Mouse (Mus musculus) B cell, adult 2 months (primary cell): Measurements from ENCODE around the gene Traf5.

Experiments
- DNase-seq, 2 experiments: peaks; one replicate each; pipeline ENCODE4 v3.0.0; 2022

Gene Traf5

DNA sequence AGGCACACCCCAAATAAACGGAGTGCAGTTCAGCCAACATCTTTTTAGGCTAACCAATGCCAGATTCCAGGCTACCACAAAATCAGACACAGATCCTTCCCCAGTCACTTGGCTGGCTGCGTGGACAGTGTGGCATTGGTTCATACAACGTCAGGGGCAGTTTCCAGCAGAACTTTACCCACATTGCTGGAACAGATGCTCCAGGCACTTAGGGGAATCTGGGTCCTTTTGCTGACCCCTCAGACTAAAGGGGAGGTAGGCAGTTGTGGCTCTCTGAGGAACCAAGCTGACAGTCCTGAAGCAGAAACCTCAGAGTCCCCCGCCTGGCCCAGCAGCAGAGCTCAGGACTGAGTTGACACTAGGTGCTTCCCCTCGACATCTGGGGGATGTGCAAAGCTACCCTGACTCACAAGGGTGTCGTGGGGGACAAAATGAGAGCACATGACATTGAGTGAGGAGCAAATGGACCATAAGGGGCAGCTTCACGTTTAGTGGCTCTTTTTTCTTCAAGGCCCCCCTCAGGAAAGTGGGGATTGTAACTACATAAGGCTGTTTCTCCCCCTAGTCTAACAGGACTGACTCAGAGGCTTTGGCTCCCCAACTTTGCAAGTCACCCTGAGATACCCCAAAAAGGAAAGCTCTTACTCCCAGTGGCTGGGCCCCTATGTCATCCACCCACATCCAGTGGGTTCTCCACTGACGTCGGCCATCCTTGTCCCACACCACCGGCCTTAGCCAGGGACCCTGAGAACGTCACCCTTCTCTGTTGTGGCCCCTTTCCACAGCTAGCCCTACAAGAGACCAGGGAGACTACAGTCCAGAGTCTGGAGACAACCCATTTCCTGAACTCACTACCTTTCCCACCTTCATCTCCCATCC lies 1.4 kb downstream of the Traf5 start:
- DNase-seq = peak; percentile 58 to 61

DNA sequence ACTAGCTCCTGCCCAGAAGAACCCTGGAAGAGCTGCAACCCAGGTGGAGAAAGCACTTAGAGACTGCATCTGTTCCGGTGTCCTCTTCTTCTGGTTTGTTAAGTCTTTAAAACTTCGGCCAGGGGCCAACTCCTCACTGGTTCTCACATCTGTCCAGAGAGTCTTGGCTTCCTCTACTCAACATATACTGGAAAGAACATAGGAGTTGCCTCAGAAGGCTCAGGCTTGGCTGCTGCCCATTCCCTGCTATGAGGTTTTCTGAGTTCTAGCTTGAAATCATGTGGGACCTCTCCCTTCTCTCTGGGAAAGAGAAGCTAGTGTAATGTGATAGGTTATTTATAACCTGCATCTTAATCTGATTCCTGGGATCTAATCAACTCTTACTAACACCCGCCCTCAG lies 2.1 kb downstream of the Traf5 start:
- no peak for DNase-seq

DNA sequence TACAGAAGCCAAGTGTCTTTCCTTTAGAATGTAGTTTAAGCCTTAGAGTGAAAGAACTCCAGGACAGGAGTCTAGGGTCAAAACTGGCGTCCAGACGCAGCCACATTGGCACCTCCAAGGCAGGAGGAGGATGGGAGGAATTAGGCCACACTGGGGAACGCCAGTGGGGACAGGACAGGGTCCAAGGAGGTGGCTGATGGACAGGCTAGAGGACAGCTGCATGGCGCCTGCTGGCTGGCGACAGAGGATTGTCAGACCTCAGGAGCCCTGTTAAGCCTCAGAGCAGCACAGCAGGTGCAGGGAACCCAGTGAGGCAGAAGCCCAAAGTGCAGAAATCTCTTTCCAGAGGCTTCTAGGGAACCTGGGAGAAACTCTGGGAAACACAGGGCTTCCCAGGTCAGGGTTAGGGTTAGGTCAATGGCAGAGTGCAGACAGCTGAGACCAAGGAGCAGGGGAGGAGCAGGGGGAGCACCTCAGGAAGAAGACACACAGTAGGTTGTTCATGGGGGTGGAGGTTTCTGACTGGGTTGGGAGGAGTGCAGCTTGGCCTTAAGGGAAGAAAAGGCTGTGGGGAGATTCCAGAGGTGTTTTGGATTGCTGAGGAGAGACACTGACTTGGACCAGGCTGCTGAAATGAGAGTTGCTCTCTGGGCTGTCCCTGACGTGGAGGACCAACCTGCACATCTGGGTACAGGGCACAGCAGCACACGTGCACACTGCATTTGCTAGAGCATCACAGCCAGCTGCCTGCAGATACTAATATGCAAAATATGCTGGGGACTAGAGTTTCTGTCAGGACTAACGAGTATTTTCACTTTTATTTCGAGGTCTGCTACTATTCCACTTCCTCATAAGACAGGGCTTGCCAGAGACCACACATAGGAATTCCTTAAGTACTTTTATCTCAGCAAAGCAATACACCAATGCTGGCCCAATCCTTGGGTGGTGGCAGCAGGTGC lies 2.9 kb downstream of the Traf5 start:
- peak; percentile 64 to 65 for DNase-seq

DNA sequence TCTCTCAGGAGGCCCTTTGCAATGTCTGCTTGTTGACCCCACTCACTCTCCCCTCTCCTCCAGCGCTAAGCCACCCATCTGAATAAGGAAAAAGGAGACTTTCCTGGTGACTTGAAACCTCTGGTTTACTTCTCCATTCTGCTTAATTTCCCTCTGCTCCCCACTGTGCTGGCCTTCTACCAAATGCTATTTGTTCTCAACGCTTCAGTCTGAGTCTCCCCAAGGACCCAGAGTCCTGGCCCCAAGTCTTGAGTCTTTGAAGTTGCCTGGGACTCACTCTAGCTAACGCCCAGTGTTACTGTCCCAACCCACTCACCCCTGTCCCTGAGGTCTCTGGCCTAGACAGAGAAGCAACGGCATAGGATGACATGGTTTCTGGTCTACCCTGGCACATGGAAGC lies 4.3 kb downstream of the Traf5 start:
- DNase-seq = no peak

DNA sequence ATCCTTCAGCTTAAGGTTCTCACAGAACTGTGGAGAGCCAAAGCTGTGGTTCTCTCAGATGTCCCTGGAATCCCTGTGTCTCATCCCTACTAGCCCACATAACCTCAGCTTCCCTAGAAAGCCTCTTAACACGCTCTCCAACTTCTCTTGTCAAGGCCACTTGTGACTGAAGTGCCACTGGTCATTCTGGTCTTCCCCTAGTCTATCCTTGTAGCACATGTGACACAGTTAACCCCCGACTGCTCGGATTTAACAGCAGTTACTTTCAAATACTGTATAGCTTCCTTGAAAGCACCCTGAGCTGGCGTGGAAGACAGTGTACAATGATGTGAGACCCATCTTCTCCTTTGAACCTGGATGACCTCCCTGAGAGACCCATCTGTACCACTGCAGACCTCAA lies 5.3 kb downstream of the Traf5 start:
- DNase-seq = no peak

DNA sequence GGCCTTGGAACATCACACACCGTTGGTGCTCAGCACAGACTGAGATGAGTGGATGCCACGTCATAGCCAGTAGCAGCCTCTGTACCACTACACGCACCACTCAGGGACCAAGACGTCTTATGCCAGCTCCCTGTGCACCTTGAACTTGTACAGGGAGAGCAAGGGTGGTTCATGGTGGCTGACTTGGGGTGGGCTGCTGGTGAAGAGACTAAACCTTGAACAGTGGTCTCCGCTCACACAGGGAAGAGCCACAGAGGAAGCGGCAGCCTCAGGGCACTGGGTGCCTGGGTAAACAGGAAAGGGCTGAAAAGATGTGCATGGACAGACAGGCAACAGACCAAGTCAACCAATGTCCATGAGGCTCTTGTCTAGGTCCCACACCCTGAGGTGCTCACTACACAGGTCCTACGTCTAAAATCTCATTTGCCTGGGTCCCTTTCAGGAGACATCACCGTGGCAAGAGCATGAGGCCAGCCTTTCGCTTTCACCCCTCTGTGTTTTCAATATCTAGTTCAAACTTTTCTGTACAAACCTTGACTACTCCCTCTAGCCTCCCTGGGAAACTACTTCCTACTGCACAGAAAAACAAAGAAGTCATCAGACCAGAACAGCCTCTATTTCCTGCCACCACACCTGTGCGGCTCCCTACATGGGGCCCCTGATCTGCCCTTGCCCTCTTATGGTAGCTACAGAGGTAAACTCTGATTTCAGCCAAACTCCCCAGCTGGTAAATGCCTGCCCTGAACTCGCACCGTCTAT lies 5.9 kb downstream of the Traf5 start:
- peak; percentile 66 to 68 for DNase-seq

DNA sequence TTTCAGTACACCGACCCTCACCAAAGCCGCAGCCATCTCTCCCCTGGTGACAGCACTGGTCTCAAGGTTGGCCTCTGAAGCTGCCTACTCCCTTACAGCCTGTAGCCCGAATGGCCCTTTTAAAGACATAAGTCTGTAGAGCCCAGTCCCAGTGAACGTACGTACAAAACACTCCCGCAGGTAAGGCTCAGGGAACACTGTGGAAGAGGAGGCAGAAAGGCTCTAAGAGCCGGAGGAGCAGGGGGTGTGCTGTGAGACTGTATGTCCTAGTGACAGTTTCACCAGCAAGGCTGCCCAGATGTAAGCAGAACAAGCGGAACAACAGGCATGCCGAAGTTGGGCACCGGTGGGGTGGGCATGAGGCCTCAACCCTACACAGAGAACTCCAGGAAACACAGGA lies 7.1 kb downstream of the Traf5 start:
- no peak for DNase-seq

DNA sequence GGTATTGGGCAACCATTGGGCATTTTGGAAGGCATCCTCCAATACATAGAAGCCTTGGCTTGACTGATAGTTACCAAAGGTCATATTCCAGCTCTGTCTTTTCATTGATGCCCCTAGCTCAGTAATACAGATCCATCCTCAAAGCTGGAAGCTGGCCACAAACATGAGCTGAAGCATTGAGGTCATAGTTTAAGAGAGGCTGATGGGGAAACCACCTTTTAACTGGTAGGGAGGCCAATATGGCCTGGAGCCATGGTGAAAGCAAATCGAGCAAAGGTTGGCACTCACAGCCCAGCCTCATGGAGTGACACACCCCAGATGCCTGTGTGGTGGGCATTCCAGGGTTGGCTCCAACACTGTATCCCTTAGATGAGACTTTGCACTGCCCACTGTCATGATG lies 9.7 kb downstream of the Traf5 start:
- DNase-seq = no peak

DNA sequence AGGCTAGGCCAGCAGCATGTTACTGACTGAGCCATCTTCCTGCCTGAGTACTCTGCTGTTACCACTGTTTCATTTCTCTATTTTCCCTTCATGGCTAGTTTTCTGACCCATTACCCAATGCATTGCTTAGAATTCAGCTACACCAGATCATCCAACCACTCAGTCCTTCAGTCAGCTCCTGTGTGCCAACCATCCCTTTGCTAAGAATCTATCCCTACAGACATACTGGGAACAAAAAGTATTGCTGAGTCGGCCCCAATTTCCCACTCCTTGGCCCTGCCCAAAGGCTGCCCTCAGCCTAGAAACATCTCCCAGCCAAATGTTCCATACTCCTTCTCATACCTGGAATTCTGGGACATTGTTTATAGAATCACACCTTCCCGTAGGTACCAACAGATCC lies 11.2 kb downstream of the Traf5 start:
- no peak for DNase-seq

DNA sequence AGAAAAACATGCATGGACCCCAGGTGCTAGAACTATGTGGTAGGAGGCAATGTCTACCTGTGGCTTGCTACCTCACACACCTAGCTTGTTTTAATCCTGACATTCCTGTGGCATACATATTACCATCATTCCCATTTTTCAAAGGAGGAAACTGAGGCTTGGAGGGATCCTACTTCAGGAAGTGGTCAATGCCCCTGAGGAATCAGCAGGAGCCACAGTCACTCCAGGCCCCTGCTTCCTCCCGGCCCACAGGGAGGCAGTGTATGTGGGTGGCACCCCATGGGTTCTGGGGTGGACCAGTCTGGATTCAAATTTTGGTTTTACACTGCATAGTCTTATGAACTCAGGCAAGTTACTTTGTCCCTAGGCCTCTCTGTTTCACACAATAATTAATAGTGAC lies 13.2 kb downstream of the Traf5 start:
- DNase-seq = no peak

DNA sequence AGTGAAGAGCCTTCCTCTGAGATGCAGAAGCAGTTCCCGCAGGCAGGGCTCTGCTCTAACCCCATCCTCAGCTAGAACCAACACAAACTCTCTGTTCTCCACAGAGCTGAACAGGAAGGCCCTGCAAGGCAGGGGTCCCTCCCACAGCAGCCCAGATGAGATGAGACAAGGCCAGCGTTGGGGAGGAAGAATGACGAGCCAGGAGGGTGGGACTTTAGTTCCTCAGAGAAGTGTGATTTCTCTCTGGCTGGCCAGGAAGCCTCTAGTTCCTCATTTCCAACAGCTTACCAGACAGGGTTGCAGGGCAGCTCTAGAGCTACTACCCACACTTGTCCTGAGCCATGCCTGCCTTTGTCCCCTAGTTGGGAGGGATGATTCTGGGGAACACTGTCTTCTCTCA lies 14.0 kb downstream of the Traf5 start:
- peak; percentile 77 to 83 for DNase-seq

DNA sequence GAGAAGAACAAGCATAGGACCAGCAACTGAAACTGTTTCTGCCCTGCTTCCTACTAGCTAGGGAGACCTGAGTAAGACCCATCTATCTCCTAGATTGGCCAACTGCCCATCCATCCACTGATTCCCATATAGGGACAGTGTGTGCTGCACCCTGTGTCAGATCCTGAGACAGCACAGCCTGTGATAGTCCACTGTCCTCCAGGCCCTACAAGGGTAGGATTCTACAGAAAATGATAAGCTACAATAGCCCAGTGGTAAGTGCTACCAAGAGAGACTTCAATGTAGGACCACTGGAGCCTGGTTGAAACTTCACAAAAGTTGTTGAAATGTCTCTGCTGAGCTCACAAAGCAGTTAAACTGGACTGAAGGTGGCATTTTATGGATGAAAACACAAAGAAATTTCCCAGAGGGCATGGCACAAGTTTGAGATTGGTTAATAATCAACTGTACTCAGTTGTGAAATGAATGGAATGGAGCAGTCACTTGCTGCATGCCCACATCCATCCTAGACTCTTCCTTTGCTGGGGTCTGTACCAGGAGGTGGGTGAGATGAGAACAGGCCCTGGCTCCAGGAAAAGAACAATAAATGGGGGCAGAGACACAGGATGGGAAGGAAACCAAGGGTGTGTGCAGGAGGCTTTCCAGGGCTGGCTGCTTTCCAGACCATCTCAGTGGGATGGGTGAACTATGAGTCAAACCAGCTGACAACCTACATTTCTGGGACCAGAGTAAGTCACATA lies 15.4 kb downstream of the Traf5 start:
- no peak for DNase-seq

DNA sequence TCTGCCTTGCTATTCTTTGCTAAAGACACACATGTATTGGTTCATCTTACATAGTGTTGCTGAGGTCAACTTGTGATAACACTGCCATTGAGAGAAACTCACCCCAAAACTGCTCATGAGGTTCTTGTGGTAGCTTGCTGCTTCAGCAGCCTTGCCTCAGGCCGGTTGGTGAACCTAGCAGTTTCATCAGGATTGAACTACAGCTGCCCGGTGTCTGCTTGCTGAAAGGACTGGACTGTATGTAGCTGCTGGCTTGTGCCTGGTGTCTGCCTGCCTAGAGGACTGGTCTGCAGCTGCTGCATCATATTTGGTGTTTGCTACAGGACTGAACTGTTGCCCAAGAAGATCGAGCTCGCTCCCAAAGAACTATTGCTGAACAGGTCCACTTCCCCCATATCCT lies 16.3 kb downstream of the Traf5 start:
- no peak for DNase-seq

DNA sequence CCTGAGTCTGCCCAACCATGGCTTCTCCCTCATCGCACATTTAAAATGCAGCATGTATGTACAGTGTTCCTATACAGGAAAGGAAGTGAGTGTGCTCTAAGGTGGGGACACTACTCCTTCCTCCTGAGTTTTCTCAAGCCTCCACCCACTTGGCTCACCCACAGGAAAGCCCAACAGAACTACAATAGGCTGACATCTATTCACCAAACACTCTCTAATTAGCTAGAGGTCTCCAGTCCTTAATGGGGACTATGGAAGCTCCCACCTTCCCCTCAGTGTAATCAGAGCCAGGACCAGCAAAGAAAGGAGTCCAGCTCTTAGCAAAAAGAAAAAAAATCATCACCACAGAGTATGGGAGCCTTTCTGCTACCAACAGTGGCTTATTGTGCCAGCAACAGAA lies 17.5 kb downstream of the Traf5 start:
- no peak for DNase-seq

DNA sequence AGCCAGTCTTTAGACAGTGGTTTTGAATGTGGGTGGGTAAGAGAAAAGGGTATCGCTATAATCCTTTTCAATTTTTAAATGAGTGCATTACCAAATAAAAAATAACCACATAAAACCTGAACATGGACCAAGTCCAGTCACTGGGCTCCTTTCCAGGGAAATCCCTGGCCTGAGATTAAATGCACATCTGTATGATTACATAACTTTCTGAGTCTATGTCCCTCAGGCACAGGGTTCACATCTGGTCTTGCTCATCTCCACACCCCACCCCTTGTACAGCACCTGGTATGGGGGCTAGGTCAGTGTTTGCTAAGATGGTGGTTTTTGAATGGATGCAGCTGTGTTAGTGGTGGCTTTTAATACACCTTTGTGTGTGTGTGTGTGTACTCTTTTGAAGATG lies 19.9 kb downstream of the Traf5 start:
- no peak for DNase-seq

DNA sequence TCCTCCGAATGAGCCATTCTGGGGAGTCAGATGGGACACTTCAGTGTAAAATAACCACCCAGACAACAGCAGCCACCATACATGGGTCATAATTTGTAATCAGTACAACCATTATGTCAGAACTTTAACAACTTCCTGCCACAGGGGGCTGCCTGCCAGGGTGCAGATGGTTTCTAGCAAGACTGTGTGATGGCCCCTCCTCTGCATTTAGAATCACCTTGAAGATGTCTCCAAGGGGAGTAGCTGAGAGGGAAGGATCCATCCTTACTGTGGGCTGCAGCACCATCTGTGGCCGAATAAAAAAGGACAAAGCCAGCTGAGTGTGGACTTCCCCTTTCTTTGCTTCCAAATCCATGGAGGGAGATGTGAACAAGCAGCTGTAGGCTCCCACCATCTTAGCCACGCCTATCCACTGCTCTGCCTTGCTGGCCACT lies 21.7 kb downstream of the Traf5 start:
- no peak for DNase-seq

DNA sequence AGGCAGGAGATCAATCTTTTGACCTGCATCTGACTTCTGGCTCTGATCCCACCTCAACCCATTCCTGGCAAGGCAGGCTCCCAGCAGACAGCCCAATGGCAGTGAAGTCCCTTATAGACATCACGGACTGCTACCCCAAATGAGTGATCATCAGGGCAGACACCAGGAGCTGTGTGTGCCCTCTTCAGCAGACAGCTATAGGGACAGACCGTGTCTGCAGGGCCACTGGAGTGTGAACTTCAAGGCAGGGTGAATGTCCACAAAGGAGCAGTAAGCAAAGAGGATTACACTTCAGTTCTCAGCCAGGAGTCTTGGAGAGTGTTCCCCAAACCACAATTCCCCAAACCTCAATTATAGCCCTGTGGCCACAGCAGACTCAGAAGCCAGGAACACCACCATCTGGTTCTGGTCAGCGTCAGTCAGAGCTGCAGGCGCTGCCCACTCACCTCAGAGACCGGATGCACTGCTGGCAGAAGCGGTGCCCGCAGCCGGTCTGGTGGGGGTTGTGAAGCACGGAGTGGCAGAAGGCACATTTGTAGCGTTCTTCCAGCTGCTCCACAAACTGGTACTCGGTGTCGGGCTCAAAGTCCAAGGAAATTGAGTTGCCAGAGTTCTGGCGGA lies 22.3 kb downstream of the Traf5 start:
- DNase-seq = no peak

DNA sequence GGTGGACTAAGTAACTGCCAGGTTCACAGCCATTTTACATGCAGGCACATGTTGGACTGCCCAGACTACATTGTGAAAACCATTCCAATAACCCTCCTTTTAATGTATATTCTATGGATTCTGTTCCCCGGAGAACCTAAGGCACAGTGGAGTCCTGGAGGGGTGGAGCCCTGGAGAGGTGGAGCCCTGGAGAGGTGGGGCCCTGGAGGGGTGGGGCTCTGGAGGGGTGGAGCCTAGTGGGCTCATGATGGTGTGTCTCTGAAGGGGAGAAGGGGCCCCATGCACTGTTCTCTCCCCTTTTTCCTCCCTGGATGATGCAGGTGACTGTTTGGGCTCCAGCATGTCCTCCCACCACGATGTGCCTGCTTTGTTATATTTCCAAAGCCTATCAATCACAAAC lies 24.2 kb downstream of the Traf5 start:
- no peak for DNase-seq

DNA sequence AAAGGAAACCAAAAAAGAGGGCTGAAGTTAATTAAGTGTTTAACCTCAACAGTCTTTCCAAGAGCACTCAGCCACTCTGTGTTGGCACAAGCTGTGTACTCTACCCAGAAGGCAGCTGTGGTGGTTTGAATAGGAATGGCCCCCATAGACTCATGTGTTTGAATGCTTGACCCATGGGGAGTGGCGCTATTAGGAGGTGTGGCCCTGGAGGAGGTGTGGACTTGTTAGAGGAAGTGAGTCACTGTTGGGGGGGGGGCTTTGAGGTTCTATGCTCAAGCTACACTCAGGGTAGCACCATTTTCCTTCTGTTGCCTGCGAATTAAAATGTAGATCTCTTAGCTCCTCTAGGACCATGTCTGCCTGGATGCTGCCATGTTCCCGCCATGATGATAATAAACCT lies 25.4 kb downstream of the Traf5 start:
- no peak for DNase-seq

DNA sequence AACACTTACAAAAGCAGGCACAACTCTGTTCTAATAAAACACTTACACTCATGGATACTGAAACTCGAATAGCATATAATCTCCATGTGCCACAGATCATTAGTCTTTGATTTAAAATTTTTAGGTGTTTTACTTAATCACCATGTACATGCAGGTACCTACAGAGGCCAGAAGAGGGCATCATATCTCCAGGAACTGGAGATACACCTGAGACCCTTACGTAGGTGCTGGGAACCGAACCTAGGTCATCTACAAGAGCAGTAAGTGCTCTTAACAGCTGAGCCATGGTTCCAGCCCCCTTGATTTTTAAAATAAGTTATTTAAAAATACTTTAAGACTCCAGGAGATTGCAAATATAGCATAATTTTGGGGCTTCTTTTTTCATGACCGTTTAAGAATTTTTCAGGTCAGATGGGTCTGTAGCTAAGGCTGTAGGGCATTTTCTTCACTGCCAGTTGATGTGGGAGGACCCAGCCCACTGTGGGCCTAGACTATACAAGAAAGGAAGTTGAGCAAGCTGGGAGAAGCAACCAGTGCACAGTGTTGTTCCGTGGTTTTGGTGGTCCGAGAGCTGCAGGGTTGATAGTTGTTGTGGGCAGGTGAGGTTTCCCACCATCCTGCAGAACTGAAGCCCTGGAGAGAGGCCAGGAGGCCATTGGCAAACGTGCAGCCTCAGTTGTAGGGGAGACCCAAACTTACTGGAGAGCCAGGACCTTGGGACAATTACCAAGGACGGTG lies 29.0 kb downstream of the Traf5 start:
- DNase-seq = peak in 1 of 2 experiments; percentile 33

DNA sequence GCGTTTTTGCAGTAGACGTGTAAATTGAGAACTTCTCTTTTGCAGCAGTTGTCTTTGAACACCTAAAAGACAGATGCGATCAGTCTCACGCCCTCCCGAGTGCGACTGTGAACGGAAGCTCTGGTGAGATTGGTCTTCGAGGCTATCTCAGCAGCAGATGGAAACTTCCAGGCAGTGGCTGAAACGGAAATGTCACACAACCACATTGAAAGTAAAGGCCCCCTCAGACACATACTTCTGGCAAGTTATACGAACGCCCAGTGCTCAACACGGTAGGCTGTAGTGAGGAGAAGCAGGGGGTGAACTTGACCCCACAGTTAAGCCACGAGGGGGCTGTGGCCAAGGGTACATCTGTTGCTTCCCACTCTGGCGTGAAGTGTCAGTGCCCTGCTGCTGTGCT lies 29.7 kb downstream of the Traf5 start:
- no peak for DNase-seq
